Mouse (Mus musculus) heart, embryonic 12.5 days (tissue): ENCODE measurements around the gene Ctdsp1. TPM values are rescaled to one million over a fixed set of nuclear protein-coding genes. Genes with fewer than 3 reads are reported as not detected.

Experiments used
- ATAC-seq: fragments of 200-750 bp; cut with Nextera tagmentation; 2 replicates; pipeline ENCODE4 v1.8.0; 2017; ENCODE audit warnings: moderate TSS enrichment, moderate library complexity; ENCODE audit not compliant: insufficient number of reproducible peaks, low FRiP score
- H3K27ac ChIP-seq: fragments of 300-500 bp; sonication (generic); 2 replicates; pipeline ENCODE4 v1.5.1; 2016; ENCODE audit warnings: mild to moderate bottlenecking, moderate library complexity; ENCODE audit not compliant: poor library complexity, severe bottlenecking
- H3K27me3 ChIP-seq: fragments of 300-500 bp; sonication (generic); replicated peaks from 2 replicates; pipeline ENCODE4 v1.6.1; 2016; ENCODE audit warnings: mild to moderate bottlenecking, moderate library complexity
- H3K36me3 ChIP-seq: fragments of 300-500 bp; sonication (generic); 2 replicates; pipeline ENCODE4 v1.6.1; 2016; ENCODE audit warnings: mild to moderate bottlenecking, moderate library complexity
- H3K4me1 ChIP-seq: fragments of 300-500 bp; sonication (generic); replicated peaks from 2 replicates; pipeline ENCODE4 v1.6.1; 2016; ENCODE audit warnings: mild to moderate bottlenecking
- H3K4me2 ChIP-seq: fragments of 300-500 bp; sonication (generic); 2 replicates; pipeline ENCODE4 v1.6.1; 2016; ENCODE audit warnings: mild to moderate bottlenecking, moderate library complexity
- H3K4me3 ChIP-seq: fragments of 300-500 bp; sonication (generic); 2 replicates; pipeline ENCODE4 v1.5.1; 2016; ENCODE audit warnings: mild to moderate bottlenecking
- H3K9ac ChIP-seq: fragments of 300-500 bp; sonication (generic); 2 replicates; pipeline ENCODE4 v1.6.1; 2016; ENCODE audit warnings: mild to moderate bottlenecking, moderate library complexity
- H3K9me3 ChIP-seq: fragments of 300-500 bp; sonication (generic); replicated peaks from 2 replicates; pipeline ENCODE4 v1.6.1; 2016; ENCODE audit warnings: mild to moderate bottlenecking, moderate library complexity
- WGBS: fragments of 180-500 bp; shearing (Covaris S2); methylation state at CpG from one replicate; pipeline ENCODE4 v1.1.7; 2016; 5-methylcytosine and 5-hydroxymethylcytosine counted together
- microRNA counts: library from miRNA; unstranded; fragments of <30 nt; microRNA quantifications from one replicate; lab custom pipeline; 2017
- microRNA-seq: library from miRNA; unstranded; fragments of <30 nt; microRNA quantifications from one replicate; pipeline ENCODE4, GENCODE M21; 2017
- polyA plus RNA-seq: library from polyadenylated mRNA; unstranded; fragments of >200 nt; fragmentation: Nextera tagmentation; extraction: Ambion mirVana; gene quantifications from 2 replicates; pipeline ENCODE4 v1.2.1, GENCODE M21; 2016

Ctdsp1 gene
- polyA plus RNA-seq, 1 experiment from 2014 or later, result 55.9 TPM

- WGBS, result 19% methylated on average over 8 of the region's 8 CpGs
- H3K4me2 ChIP-seq, result no peak overlapping the region; the same call in 1 of the 2 replicates
- no peaks in the 10 kb centered on the region for H3K36me3 ChIP-seq
- H3K9ac ChIP-seq, result no peak overlapping the region
- H3K4me1 ChIP-seq, result peaks cover 26% of the 10 kb centered on the region
- H3K4me3 ChIP-seq, result no peak overlapping the region
- no peak for ATAC-seq
- no peaks in the 10 kb centered on the region for H3K9me3 ChIP-seq
- H3K27ac ChIP-seq, result no peak overlapping the region
- H3K27me3 ChIP-seq, result no peaks in the 10 kb centered on the region
These were observed 31.8 kb downstream of the Ctdsp1 start for GRCm38 (mm10) chr1:74423147-74423546.

DNA sequence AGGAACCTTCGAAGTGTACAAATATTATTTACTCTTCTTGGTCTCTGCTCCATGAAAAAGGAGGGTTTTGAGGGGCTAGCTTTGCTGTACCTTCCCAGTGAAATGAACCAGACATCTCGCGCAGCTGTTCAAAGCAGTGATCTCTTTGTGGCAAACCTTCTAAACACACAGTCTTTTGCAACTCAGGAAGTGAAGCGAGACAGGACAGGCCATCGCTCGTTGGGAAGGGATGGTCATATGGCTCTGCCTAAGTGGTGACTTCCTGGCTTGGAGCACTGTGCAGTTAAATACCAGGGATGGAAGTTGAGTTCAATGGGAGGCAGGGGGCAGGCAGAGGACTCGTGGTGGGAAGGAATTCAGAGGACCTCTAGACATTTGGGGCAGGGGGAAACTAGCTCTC is 34.5 kb downstream of the Ctdsp1 start:
- Histone ChIP-seq H3K27ac (no peak overlapping the region), H3K36me3 (no peaks in the 10 kb centered on the region), H3K4me2 (no peak overlapping the region), H3K4me1 (peaks cover 15% of the 10 kb centered on the region), H3K9ac (no peak overlapping the region), H3K27me3 (no peaks in the 10 kb centered on the region), H3K9me3 (no peaks in the 10 kb centered on the region), H3K4me3 (no peak overlapping the region)
- 58% methylated on average over 7 of the region's 7 CpGs for WGBS
- ATAC-seq, result no peak

DNA sequence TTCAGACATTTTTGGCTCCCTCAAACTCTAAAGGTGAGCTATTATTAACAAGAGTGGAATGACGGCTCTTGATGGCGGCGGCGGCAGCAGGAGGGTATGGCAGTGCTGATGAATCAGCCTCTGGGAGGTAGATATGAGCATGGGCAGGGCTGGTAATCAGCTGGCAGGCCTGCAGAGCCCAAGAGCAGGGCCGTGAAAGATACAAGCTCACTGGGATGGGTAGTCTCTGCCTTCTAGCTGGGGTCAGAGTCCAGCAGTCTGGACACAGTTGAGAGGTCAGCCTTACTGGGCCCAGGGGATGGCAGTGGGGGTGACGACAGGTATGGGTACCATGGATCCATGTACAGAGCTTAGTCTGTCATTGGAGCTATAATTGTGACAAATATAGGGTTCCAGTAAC is 41.9 kb downstream of the Ctdsp1 start:
- Histone ChIP-seq H3K27ac (no peak overlapping the region), H3K4me1 (peaks cover 7% of the 10 kb centered on the region), H3K4me3 (no peak overlapping the region), H3K27me3 (no peaks in the 10 kb centered on the region), H3K4me2 (no peak overlapping the region), H3K9me3 (no peaks in the 10 kb centered on the region), H3K9ac (0 out of 2 replicates have a peak overlapping the region, but pooled peaks have one; percentile 48), H3K36me3 (peaks cover 29% of the 10 kb centered on the region)
- 66% methylated on average over 6 of the region's 6 CpGs for WGBS
- ATAC-seq, result no peak

DNA sequence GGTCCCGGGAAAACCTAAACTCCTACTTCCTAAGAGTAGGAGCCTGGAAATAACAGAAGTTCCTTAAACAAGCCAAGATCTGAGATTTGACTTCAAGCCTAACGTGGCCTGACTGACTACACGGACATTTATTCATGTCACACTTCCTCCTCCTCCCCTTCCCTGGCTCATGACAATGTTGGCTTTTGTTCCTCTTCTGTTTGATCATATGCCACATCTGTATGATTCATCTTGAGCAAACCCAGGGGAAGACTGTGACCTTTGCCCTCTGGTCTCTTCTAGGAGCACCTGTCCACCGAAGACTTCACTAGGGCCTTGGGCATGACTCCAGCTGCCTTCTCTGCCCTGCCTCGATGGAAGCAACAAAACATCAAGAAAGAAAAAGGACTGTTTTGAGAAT is 43.3 kb downstream of the Ctdsp1 start:
- Histone ChIP-seq H3K36me3 (peaks cover 41% of the 10 kb centered on the region), H3K4me2 (no peak overlapping the region)
- WGBS, result 72% methylated on average over 5 of the region's 5 CpGs

GRCm38 (mm10) chr1:74435563-74435962 is 44.3 kb downstream of the Ctdsp1 start:
- Histone ChIP-seq H3K4me3 (no peak overlapping the region), H3K4me2 (no peak overlapping the region), H3K9me3 (no peaks in the 10 kb centered on the region), H3K36me3 (peaks cover 48% of the 10 kb centered on the region), H3K9ac (no peak overlapping the region), H3K27me3 (no peaks in the 10 kb centered on the region), H3K27ac (no peak overlapping the region), H3K4me1 (peaks cover 11% of the 10 kb centered on the region)
- 72% methylated on average over 6 of the region's 6 CpGs for WGBS
- ATAC-seq, result no peak

More for the DNA sequence above, 43.3 kb downstream of the Ctdsp1 start:
- no peak overlapping the region for H3K4me3 ChIP-seq
- H3K4me1 ChIP-seq, result peaks cover 11% of the 10 kb centered on the region
- H3K9ac ChIP-seq, result no peak overlapping the region
- no peak overlapping the region for H3K27ac ChIP-seq
- H3K27me3 ChIP-seq, result no peaks in the 10 kb centered on the region
- H3K9me3 ChIP-seq, result no peaks in the 10 kb centered on the region
- ATAC-seq, result no peak

DNA sequence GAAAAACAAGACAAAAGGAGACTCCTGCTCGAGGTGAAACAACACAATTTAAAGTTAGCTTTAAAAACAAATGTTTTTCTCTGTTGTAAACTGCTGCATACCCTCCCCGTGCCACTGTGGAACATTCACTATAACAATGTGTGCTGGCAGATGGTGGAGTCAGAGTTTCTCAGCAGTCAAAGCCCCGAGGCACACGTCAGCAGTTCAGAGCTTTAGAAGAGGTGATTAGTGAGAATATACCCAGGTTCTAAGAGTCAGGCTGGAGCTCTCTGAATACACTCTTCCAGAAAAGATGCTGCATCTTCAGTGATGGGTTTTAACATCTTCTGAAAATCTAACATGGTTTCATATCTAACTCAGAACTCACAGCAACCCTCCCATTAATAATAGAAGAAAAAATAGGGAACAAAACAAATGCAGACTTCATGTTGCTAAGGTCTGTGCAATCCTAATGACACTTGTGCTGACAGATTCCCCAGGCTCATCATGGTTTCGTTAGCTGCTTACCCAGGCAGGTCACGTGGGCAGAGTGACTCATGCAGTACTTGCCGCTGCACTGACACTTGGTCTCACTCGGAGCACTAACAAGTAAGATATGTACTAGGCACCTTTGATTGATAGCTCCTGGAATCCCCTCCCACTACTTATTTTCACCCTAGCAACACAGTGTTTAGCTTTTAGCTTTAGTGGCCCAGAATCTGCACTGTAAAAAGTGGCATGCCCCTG is 46.6 kb downstream of the Ctdsp1 start:
- H3K36me3 ChIP-seq, result peaks cover 62% of the 10 kb centered on the region
- ATAC-seq, result no peak
- H3K27ac ChIP-seq, result peak overlapping the region; percentile 53

GRCm38 (mm10) chr1:74439166-74439876 is 48.0 kb downstream of the Ctdsp1 start:
- 86% methylated on average over 19 of the region's 19 CpGs for WGBS
- no peak overlapping the region for H3K4me2 ChIP-seq
- peaks cover 8% of the 10 kb centered on the region for H3K4me1 ChIP-seq
- peaks cover 61% of the 10 kb centered on the region for H3K36me3 ChIP-seq
- no peaks in the 10 kb centered on the region for H3K27me3 ChIP-seq
- no peak overlapping the region for H3K4me3 ChIP-seq
- H3K27ac ChIP-seq, result no peak overlapping the region
- ATAC-seq, result no peak
- no peaks in the 10 kb centered on the region for H3K9me3 ChIP-seq
- no peak overlapping the region for H3K9ac ChIP-seq

More for the DNA sequence above, 46.6 kb downstream of the Ctdsp1 start:
- H3K27me3 ChIP-seq, result no peaks in the 10 kb centered on the region
- H3K4me3 ChIP-seq, result no peak overlapping the region
- peaks cover 11% of the 10 kb centered on the region for H3K4me1 ChIP-seq
- no peak overlapping the region for H3K9ac ChIP-seq
- 54% methylated on average over 8 of the region's 8 CpGs for WGBS
- H3K4me2 ChIP-seq, result no peak overlapping the region
- H3K9me3 ChIP-seq, result no peaks in the 10 kb centered on the region

- ATAC-seq, result no peak
- no peak overlapping the region for H3K27ac ChIP-seq
- H3K27me3 ChIP-seq, result no peaks in the 10 kb centered on the region
- H3K4me1 ChIP-seq, result no peaks in the 10 kb centered on the region
- no peak overlapping the region for H3K4me3 ChIP-seq
- no peak overlapping the region for H3K9ac ChIP-seq
- WGBS, result 95% methylated on average over 2 of the region's 2 CpGs
- no peak overlapping the region for H3K4me2 ChIP-seq
- H3K9me3 ChIP-seq, result no peaks in the 10 kb centered on the region
- peaks cover 57% of the 10 kb centered on the region for H3K36me3 ChIP-seq
These were observed 53.2 kb downstream of the Ctdsp1 start for GRCm38 (mm10) chr1:74444538-74444937.

MicroRNAs within 50 kb of the gene (microRNA counts, 519-probe panel; counts per million panel counts)
- 4,293 counts per million, percentile 40 among the panel's probes with 10 or more counts for microRNA mmu-miR-26b (lab: Ali Mortazavi, UCI)

Small RNAs within 50 kb of the gene (microRNA-seq; reads per million reads assigned to microRNA genes)
- 36,410 reads per million, percentile 99 among the genes with 10 or more reads in this experiment for gene Mir26b

Other genes with a start within 250 kb of the Ctdsp1 start
- 0.08 and 0.11 TPM in 2 replicates for gene Cxcr2, start 237.5 kb upstream of the Ctdsp1 start, polyA plus RNA-seq
- not detected in 2 replicates for gene Cxcr1, start 196.9 kb upstream of the Ctdsp1 start, polyA plus RNA-seq
- 478 and 484 TPM in 2 replicates for gene Arpc2, start 155.4 kb upstream of the Ctdsp1 start, polyA plus RNA-seq
- gene Gpbar1, start 113.0 kb upstream of the Ctdsp1 start, polyA plus RNA-seq, result 0.37 and 0.41 TPM in 2 replicates
- gene Aamp, start 106.8 kb upstream of the Ctdsp1 start, polyA plus RNA-seq, result 169 and 171 TPM in 2 replicates
- 215 and 216 TPM in 2 replicates for gene Pnkd, start 106.6 kb upstream of the Ctdsp1 start, polyA plus RNA-seq
- gene Tmbim1, start 85.9 kb upstream of the Ctdsp1 start, polyA plus RNA-seq, result 41.1 and 42.9 TPM in 2 replicates
- 0.46 TPM in 2 replicates for gene Catip, start 29.4 kb upstream of the Ctdsp1 start, polyA plus RNA-seq
- gene Slc11a1, start 16.3 kb upstream of the Ctdsp1 start, polyA plus RNA-seq, result 1.3 and 1.5 TPM in 2 replicates
- gene Vil1, start 17.9 kb downstream of the Ctdsp1 start, polyA plus RNA-seq, result 0.27 and 0.28 TPM in 2 replicates
- 36.0 and 36.7 TPM in 2 replicates for gene Cnot9, start 114.5 kb downstream of the Ctdsp1 start, polyA plus RNA-seq
- gene Plcd4, start 151.4 kb downstream of the Ctdsp1 start, polyA plus RNA-seq, result 0.18 and 0.36 TPM in 2 replicates
- gene Usp37, start 152.8 kb downstream of the Ctdsp1 start, polyA plus RNA-seq, result 24.7 and 26.8 TPM in 2 replicates
- gene Zfp142, start 196.7 kb downstream of the Ctdsp1 start, polyA plus RNA-seq, result 5.9 and 7.9 TPM in 2 replicates
- gene Bcs1l, start 196.8 kb downstream of the Ctdsp1 start, polyA plus RNA-seq, result 19.0 and 20.1 TPM in 2 replicates
- gene Rnf25, start 209.9 kb downstream of the Ctdsp1 start, polyA plus RNA-seq, result 22.9 and 23.9 TPM in 2 replicates
- 4.4 and 4.9 TPM in 2 replicates for gene Stk36, start 209.9 kb downstream of the Ctdsp1 start, polyA plus RNA-seq